Mouse (Mus musculus) liver, postnatal 0 days (tissue): Measurements from ENCODE around the gene Xbp1.

Source experiments
- CTCF ChIP-seq: sonication (generic); IDR thresholded peaks from 2 replicates; pipeline ENCODE4 v1.5.1; 2016; ENCODE audit warnings: antibody characterized with exemption, low read depth
- EP300 ChIP-seq: IDR thresholded peaks from 2 replicates; pipeline ENCODE4 v1.6.1; 2016; ENCODE audit warnings: antibody characterized with exemption, low read depth, mild to moderate bottlenecking

DNA sequence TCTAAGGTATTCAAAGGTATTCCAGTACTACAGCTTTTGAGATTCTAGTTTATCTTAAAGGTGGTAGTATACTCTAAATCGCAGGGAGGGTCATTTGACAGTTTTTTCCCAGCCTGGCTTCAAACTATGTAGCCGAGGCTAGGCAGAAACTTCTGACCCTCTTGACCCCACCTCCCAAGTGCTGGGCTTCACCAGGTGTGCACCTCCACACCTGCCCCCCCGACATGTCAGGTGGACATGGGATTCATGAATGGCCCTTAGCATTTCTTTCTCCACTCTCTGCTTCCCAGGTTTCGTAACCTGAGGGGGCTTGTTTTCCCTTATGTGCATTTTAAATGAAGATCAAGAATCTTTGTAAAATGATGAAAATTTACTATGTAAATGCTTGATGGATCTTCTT is 5.0 kb downstream of the Xbp1 start:
- no peak for TF ChIP-seq CTCF
- no peak for TF ChIP-seq EP300
